Mouse (Mus musculus) T-helper 17 cell (primary cell): ENCODE results near the gene Podnl1.

Source experiments
- in situ Hi-C, 2 experiments: fragments of 300-600 bp; cut with MboI, MseI; formaldehyde crosslinking; loops; 1 replicate in 1 of 2; 2 replicates in 1 of 2; pipeline ENCODE4 v1.15.1; 2025; ENCODE audit warnings: high pct_unique_total_duplicates in 2 of 2

Podnl1 gene

DNA sequence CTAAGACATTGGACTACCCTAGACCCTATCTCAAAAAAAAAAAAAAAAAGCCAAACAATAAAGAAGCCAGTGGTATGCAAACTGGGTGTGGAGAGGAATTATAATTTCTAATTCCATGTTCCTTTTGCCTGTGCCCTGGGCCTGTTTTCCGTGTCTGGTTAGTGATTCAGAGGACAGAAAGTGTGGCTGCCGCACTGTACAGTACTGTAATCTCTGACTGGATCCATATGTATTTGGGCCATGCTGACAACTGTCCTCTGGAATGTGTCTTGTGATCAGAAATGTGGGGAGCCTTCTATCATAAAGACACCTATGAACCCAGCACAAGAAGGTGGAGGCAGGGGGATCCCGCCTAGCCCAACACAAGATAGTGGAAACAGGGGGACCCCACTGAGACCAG is 3.6 kb upstream of the Podnl1 start:
- in situ Hi-C loops, result loop anchor here (5.0 to 25.0 kb wide), 3 partner anchors 65 to 1360 kb away; partner anchors contain the start of gene Zfp330 (in 1 of the 2)

DNA sequence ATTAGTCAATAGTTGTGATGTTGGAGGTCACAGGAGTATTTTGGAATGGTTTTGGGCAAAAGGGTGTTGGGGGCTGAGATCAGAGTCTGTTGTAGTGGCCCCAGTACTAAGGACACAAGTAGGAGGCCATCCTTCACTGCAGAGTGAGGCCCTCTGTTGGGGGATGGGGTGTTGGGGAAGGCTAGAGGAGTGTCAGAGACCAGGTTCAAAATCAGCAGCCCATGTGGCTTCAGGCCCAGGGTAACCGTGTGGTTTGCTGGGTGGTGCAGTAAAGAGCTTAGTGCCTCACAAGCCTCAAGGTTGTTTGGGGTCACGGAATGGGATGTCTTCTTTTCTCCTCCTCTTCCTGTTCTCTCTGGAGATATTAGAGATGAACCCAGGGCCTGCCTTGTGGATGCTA is 953 bp downstream of the Podnl1 start:
- in situ Hi-C loops, result no loop called here

DNA sequence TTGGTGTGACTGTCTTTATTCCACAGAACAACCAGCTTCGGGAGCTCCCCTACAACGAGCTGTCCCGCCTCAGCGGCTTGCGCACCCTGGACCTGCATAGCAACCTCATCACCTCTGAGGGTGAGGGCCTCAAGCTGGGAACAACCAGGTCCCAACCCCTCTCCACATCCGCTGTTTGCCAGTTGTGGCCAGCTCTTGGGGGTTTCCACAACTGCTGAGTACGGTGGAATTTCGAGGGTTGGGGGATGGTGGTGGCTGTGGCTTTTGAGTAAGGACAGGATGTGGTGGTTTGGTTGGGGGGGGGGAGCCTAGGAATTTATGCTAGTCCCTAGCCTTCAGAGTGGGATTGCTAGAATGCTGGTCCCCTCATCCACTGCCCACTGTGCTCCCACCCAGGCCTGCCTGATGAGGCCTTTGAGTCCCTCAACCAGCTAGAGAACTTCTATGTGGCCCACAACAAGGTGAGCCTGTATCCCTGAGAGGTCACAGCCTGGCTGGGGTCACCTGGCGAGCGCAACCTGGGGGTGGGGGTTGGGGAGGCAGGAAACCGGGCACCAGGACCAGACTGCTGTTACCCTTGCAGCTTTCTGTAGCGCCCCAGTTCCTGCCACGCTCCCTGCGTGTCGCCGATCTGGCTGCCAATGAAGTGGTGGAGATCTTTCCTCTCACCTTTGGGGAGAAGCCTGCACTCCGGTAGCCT is 1.6 kb downstream of the Podnl1 start:
- in situ Hi-C loops, result no loop called here

DNA sequence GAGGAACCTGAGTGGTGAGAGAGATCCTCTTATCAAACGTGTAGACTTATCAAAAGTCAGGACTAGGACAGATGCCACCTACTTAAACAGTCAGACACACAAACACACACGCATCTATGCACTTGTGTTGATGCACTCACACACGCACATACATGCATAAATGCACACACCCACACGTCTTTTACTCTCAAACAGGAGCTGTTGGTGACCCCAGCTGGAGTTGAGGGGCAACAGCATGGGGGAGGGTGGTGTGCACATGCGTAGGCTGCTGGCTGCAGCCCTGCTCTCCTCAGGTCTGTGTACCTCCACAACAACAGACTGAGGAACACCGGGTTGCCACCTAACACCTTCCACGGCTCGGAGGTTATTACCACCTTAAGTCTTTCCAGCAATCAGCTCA is 2.5 kb downstream of the Podnl1 start:
- in situ Hi-C loops, result no loop called here

- in situ Hi-C loops, result loop anchor here in 1 of 2 experiments (5.0 kb wide), 1 partner anchor 94 kb away; no protein-coding TSS in a partner anchor
Observed at GRCm38 (mm10) chr8:84130806-84131205, 5.0 kb downstream of the Podnl1 start.

DNA sequence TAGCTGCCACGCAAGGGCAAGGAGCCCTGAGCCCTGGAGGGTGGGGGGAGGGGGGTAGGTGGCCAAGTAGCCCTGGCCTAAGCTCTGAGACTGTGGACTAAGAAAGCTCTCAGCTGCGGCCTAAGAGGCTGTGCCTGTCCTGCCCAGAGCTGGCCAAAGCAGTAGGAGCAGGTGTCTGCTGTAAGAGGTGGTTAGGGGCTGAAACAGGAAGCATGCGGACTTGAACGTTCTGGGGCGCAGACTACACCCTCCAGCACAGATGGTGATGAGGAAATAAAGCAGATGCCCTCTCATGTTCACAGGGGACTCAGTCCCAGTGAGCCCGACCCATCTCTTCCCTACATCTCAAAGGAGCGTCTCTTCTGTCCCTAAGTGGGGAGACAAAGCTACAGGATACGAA is 6.4 kb downstream of the Podnl1 start:
- in situ Hi-C loops, result loop anchor here in 1 of 2 experiments (5.0 kb wide), 1 partner anchor 95 kb away; no protein-coding TSS in a partner anchor

- in situ Hi-C loops, result no loop called here
Observed at GRCm38 (mm10) chr8:84137848-84138247, 12.1 kb downstream of the Podnl1 start.

GRCm38 (mm10) chr8:84140838-84141237 is 15.0 kb downstream of the Podnl1 start:
- in situ Hi-C loops, result no loop called here

- in situ Hi-C loops, result no loop called here
Observed at GRCm38 (mm10) chr8:84144636-84145245, 19.0 kb downstream of the Podnl1 start.

- in situ Hi-C loops, result no loop called here
Observed at GRCm38 (mm10) chr8:84147324-84147766, 21.6 kb downstream of the Podnl1 start.

DNA sequence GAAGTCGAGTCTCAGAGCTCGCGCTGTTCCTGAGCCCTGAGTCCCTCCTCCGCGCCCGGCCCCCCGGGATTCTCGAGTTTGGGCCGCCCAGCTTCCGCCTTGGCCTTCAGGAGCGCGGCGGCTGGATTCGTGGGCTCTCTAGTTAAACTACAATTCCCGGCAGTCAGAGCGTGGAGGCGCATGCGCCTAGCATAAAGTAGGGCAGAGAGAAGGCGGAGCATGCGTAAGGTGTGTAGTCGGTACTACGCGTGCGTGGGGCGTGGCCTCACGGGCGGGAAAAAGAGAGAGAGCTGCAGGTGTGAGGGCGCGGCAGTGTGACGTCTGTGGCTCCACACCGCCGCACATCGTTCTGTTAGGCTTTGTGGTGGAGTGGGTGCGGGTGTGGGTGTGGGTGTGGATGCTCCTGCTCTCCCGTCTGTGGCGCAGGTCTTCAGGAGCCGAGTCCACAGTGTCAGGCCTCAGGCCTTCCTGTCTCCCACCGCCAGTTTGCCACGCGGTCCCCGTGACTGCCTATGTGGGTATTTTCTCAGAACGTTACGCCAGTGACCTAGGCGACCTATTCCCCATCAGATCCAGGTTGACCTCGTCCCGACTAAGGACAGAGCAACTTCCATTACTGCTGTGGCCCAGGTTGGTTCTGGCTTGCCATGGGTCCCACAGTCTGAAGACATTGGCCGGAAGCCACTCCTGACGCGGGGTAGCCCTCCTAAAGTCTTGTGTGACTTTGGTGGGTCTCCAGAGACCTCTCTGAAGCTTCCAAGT is 22.2 kb downstream of the Podnl1 start, which contains the start of the genes Cc2d1a and 4930432K21Rik:
Gene Cc2d1a, minus strand, starts transcription at position 168 of the 762 bp plus-strand sequence.
Gene 4930432K21Rik, plus strand, starts transcription at position 257 of the 762 bp plus-strand sequence.
- in situ Hi-C loops, result no loop called here

DNA sequence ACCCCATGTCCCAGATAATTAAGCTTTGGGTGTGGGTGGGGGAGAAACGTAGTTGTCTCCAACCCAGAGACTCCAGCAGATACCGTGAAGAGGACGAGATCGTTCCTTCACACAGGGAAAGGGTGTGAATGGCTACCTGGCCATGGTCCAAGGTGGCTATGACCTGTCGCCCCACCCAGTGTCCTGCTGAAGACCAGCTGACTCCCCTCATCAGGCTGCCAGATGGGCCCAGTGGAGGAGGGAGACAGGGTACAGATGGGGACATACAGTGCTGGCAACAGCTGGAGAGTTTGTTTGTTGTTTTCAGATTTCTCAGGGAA is 22.7 kb downstream of the Podnl1 start:
- in situ Hi-C loops, result no loop called here

DNA sequence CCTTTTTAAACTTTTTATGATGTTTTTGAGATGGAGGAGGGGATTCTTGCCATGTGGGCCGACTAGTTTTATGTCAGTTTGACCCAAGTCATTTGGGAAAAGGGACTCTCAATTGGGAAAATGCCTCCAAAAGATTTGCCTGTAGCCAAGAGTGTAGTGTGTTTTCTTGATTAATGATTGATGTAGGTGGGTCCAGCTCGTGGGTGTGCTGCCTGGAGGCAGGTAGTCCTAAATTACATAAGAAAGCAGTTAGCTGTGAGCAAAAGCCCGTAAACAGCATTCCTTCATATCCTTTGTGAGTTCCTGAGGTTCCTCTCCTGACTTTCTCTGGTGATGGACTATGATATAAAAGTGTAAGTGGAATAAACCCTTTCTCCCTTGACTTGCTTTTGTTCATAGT is 23.4 kb downstream of the Podnl1 start:
- in situ Hi-C loops, result no loop called here

DNA sequence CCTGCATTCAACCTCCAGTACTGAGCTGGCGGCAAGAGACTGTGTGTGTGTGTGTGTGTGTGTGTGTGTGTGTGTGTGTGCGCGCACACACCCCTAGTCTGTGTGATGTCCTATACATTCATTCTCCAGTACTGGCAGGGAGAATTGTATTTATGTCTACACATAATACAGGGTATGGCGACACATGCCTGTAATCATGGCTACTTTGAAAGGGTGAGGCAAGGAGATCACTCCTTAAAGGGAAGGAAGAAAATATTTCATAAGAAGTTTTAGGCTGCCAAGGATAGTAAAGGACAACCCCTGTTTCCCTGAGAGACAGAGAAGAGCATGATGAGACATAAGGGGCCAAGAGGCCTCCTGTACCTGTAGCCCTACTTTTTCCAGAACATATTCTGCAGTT is 31.8 kb downstream of the Podnl1 start:
- in situ Hi-C loops, result no loop called here

DNA sequence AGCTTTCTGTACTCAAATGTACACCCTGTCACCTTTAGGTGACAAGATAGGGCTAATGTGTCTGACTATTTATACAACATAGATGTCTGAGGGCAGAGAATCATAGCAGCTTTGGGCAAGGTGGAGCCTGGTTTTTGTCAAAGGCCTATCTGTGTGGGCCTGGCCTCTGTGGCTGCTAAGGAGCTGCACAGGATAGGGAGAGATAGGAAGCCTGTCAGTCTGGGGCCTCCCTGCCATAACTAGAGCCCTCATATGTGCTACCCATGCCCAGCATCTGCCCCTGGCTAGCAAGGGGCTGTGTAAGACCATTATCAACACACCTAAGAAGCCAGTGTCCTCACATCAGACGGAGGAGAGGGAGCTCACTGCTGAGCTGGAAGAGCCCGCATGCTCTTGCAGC is 41.9 kb downstream of the Podnl1 start:
- in situ Hi-C loops, result loop anchor here (10.0 kb wide), 2 partner anchors 187 to 597 kb away; no protein-coding TSS in a partner anchor

DNA sequence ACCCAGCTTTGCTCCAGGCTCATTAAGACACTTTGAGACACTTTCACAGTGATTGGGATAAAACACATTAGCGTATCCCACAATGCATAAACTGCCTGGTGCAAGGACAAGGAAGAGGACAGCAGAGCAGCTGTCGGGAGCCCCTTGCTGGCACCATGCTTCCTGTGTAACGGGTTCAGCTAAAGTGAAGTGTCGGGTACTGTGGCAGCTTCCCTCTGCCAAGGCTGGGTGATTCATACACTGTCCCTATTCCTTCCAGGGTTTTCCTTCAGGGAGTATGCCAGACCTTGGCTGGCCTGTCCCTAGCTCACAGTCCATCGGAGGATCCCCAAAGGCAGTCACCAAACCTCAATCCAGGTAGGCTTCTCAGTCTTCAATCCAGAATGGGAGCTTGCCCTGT is 44.3 kb downstream of the Podnl1 start:
- in situ Hi-C loops, result no loop called here

DNA sequence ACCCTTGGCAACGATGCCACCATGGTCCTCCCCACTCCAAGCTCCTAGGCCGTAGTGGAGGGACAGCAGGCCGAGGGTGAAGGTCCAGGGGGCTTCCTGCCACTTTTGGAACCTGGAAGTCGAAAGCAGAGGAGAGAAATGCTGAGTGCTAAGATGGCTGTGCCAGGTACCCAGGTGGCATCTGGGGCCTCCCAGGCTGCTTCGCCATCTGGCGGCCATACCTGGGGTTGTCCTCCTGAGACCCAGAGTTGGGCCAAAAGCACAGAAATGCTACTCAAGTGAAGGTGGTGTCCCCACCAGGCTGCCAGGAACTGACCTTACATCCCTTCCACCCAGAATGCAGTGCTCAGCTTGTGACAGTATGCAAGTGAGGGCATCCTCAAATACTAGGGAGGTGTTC is 48.1 kb downstream of the Podnl1 start:
- in situ Hi-C loops, result no loop called here

DNA sequence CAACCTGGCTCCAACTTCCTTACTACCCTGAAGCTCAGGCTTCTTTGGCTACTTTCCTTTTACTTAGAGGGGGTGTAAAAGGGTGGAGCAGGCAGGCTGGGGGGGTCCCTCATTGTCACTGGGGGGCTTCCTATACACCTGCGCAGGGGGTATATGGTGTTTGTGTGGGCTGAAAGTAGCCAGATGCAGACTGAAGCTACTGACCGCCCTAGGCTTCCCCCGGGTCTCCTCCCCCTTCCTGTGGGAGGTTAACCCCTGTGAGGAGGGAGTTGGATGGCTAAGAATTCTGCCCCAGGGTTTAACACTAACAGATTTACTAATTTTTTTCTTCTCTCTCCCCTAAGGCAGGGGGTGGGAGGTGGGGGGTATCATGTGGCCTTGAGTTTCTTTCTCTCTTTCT is 50.8 kb downstream of the Podnl1 start:
- in situ Hi-C loops, result no loop called here

- in situ Hi-C loops, result no loop called here
Observed at GRCm38 (mm10) chr8:84177405-84177804, 51.6 kb downstream of the Podnl1 start.

GRCm38 (mm10) chr8:84178592-84178991 is 52.8 kb downstream of the Podnl1 start:
- in situ Hi-C loops, result no loop called here

DNA sequence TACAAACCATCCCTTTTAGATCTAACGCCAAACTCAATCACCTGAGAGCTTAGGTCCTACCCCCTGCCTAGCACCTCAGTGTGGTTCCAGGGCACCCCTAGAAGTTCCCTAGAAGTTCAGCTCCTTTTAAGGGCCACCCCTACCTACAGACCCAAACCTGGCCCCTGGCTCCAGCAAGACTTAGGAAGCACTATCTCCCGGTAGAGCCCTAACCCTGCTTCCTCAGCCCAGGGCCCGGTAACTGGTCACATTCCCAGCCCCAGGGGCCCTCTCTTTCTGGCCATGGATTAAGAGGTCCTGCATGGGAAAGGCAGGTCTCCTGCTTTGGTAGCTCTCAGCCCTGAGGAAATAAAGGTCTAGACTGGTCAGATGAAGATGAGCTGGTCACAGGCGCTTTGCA is 54.2 kb downstream of the Podnl1 start:
- in situ Hi-C loops, result no loop called here

- in situ Hi-C loops, result no loop called here
Observed at GRCm38 (mm10) chr8:84180530-84181190, 54.9 kb downstream of the Podnl1 start.
